Mouse (Mus musculus) c-Kit-positive CD71-positive TER-119-positive erythroid progenitor cells, embryonic 14.5 days (primary cell): Measurements from ENCODE around the gene Alpl.

Experiments used
- DNase-seq: peaks from one replicate; pipeline ENCODE4 v3.0.0-alpha.2; 2013; ENCODE audit warnings: low spot score

The Alpl gene

DNA sequence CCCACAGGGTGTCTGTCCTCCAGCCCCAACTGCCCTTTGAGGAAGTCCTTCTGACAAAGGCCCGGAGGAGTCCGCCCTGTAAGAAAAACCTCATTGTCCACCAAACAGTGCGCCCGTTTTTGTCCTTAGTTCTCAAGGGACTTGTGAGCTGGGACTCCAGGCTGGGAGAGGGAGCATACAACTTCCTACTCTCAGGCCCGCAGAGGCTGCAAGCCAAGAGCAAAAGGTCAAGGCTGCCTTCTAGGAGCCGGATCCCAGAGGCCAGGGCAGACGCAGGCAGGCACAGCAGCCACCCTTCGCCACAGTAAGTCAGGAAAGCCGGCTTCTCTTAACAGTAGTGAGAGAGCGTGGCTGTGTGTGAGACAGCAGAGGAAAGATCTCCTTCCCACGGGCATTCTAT is 4.1 kb upstream of the Alpl start:
- no peak for DNase-seq

- DNase-seq = no peak
Measured at GRCm38 (mm10) chr4:137797038-137797437, 854 bp upstream of the Alpl start.

GRCm38 (mm10) chr4:137794178-137794900 is 1.8 kb downstream of the Alpl start:
- no peak for DNase-seq

- DNase-seq = no peak
Measured at GRCm38 (mm10) chr4:137793611-137794010, 2.6 kb downstream of the Alpl start.

DNA sequence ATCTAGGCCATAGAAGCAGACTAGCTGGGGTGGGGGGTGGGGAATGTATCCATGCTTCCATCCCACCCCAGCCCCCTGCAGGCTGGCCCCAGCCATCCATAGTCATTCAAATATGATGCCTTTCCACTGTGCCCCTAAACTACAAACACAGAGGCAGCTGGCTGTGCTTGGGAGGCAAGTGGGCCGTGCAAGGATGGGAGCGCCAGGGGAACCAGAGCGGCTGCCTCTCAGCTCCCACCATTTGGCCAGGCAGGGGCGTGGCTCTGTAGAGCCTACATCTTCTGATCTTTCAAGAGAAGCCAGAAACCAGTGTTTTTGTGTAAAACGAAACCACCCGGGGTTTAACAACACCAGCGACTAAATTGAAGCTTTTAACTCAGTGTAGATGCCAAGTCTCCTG is 4.7 kb downstream of the Alpl start:
- no peak for DNase-seq

GRCm38 (mm10) chr4:137790981-137791380 is 5.2 kb downstream of the Alpl start:
- no peak for DNase-seq

- DNase-seq = no peak
Measured at GRCm38 (mm10) chr4:137788511-137789049, 7.6 kb downstream of the Alpl start.

- DNase-seq = no peak
Measured at GRCm38 (mm10) chr4:137787589-137788289, 8.4 kb downstream of the Alpl start.

GRCm38 (mm10) chr4:137786488-137786887 is 9.7 kb downstream of the Alpl start:
- no peak for DNase-seq

DNA sequence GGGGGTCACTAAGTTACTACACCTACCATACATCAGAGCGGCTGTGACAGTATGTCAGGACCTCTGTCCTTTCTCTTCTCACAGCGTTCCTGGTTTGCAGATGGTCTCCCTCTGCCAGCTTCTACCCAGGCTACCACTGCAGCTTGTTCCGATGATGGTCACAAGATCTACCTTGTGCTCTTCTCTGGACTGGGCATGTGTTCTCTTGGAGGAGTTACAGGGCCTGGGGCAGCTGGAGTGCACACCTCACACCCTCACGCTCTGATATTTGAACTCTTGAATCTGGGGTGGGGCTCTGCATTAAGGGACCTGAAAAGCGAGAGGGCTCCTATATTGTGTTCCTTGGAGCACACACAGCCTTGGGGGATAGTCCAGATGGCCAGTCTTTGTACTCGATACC is 10.9 kb downstream of the Alpl start:
- DNase-seq = no peak

DNA sequence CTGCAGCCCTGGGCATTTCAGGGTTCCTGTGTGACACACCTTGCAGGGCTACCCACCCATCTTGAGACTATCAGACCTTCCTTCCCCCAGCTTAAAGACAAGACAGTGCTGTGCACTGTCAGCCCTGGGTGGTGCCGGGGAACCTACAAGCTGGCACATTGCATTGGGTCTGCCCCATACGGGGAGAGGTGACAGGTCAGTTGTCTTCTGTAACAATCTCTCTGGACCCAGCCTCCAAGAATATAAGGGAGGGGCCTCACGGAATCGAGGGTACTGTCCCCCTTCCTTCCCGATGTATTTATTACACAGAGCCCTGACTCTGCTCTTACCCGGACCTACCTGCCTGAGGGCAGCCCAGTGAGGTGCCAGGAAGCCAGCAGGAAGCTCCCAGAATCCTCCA is 11.4 kb downstream of the Alpl start:
- no peak for DNase-seq

DNA sequence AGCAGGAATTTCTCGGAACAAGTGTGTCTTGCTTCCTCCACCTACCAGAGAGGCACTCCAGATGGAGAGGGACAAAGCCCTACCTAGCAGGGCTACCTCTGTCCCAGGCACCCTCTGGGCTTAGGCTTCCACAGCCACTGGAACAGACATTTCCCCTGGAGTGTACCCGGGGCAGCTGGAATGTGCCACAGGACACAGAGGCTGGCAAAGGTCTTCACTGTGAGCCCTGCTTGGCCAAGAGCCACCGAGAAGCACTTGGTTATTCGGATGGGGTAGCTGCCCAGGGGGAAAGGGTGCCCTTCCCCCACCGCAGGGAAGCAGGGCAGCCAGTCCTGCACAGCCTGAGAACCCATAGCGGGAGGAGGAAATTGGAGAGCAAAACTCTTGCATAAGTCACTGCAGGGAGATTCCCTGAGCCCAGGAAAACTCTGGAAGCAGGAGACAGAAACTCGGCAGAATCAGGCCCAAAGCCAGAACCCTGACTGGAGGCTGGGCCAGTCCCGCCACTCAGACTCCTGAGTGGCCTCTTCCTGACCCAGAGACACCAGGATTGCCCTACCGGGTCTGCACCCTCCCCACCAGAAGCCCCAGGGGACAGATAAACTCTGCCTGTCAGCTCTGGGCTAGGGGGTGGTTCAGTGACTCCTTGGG is 12.5 kb downstream of the Alpl start:
- DNase-seq = no peak

DNA sequence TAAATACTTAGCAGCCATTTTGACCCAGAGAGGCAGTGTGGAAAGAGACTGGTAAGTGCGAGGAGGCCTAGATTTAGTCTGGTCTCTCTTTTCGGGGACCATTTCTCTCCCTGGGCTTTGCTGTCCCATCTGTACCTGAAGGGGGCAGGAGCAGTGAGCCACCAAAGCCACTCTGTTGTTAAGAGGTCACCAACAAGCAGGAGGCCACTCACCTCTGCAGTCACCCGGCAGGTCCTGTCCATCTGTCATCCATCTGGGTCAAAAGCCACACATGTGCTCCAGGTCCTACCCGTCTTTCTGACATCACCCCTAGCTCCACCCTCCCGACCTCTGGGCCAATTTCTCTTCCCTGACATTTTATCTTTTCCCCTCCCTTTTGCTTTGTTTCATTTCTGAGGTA is 14.2 kb downstream of the Alpl start:
- DNase-seq = no peak

DNA sequence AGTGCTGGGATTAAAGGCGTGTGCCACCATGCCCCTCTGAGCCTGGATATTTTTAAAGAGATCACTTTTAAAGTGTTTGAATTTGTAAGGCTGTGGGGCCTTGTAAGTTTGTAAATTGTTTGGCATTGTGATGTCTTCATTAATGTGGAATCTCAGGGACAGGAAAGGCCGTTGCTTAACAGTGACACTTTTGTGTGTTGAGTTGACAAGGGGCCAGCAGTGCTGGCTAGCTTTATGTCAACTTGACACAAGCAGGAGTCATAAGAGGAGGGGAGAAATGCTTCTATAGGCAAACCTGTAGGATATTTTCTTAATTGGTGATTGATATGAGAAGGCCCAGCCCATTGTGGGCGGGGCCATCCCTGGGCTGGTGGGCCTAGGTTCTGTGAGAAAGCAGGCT is 15.2 kb downstream of the Alpl start:
- DNase-seq = no peak

GRCm38 (mm10) chr4:137778397-137779184 is 17.6 kb downstream of the Alpl start:
- DNase-seq = no peak

DNA sequence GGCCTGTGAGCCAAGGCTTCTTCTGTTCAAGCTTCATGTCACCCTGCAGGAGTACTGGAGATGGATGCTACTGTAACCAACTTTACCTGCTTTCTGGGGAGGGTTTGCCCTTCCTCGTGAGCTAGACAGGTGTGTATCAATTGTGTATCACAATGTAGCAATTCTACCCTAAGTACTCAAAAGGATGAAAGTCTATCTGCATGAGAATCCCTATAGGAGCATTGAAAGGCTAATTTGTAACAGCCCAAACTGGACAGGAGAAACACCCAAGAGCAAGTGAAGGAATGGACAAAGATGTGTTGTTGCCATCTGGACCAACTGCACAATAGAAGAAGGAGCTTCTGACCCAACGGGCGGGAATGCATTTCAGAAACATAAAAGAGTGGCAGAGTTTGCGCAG is 18.3 kb downstream of the Alpl start:
- DNase-seq = no peak

- no peak for DNase-seq
Measured at GRCm38 (mm10) chr4:137774505-137774904, 21.7 kb downstream of the Alpl start.

DNA sequence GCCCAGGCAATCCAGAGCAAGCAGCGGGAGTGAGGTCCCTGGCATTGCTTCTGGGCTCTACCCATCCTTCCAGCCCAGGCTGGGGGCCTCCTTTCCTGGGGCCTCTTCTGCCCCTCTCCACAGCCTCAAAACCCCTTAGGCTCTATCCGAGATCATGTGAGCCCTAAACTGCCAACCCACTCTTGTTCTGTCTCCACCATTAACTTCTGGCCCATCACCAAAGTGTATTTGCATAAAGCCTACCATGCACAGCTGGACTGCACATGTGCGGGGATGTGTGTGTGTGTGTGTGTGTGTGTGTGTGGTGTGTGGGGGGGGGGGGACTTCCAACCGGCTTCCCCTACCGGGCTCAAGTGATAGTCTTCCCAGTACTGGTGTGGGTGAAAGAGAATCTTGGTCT is 22.2 kb downstream of the Alpl start:
- no peak for DNase-seq

DNA sequence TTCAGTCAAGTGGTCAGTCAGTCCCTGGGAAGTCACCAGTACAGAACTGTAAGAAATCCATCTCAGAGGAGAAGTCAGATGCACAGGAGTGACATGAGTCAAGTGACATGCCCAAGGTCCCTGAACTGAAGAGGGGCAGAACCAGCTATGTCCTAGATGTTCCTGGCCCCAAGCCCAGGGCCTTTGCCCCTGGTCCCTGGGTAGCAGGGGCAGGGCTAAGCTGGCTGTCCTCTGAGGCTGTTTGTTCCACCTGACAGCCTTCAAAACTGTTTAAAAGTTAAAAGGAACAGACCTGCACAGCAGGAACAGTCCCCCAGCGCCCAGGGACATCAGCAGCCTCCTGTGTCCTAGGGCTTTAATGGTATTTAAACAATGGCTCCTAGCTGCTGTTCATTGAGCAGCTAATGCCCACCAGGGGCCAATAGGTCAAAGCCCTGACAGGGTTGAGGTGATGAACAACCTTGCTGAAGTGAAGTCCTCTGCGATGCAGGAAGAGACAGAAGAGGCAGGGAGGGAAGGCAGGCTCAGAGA is 22.8 kb downstream of the Alpl start:
- DNase-seq = no peak

GRCm38 (mm10) chr4:137772438-137773056 is 23.6 kb downstream of the Alpl start:
- DNase-seq = no peak

DNA sequence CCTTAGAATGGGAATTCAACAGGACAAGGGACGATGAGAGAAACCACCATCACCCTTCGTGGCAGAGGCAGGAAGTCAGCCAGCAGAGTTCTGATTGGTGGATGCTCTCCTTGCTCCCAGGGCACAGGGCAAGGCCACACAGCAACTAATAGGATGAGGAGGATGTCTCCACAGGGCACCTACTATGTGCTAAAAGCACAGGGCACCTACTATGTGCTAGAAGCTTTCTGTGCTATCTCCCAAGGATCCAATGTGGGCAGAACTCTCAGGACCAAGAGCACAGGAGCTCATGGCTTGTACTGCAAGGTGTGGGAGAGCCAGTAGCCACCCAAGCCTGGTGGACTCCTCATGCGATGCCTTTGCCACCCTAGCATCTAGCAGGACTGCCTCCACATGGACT is 24.4 kb downstream of the Alpl start:
- DNase-seq = no peak
